Mouse (Mus musculus): ENCODE measurements around the gene Trim58.

Trim58 gene

DNA sequence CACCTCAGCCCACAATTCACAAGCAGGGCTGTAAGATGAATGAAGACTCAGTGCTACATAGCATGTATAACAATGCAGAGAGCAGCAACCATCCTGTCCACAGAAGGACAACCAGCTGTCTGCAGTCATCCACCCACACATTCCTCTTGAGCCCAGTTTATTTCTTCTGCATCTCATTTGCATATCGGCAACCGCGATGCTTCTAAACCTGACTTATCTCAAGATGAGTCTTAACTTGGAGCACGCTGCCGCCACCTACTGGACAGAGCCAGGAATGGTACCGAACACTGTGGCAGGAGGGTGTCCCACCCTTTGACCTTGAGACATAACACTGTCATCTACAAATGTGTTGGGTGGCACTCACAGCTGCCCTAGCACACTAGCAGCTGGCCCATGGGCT is 3.1 kb downstream of the Trim58 start:
- DNase-seq (ENCODE audit: low spot score in 2 of 2), result peak; percentile 34 to 48

DNA sequence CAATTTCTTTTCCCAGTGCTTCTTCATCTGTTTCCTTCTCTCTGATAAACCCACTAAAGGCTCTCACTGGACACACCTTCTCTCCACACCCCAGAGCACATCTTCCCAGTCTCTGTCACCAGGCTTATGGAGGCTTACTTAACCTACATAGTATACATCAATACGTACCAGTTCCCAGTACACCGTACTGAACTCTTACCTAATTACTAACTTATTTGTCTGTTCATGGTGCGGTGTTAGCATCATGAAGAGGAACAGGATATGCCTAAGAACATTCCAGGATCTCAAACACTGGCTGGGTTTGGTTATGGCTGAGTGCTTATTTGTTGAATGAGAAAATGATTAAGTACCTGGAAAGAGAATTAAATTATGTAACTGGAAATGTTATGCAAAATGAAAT is 14.9 kb downstream of the Trim58 start:
- DNase-seq (ENCODE audit: low spot score in 2 of 2), result no peak

- DNase-seq (ENCODE audit: low spot score in 2 of 2), result no peak
Measured at GRCm38 (mm10) chr11:58658596-58658995, 18.3 kb downstream of the Trim58 start, which contains the start of gene Olfr322. Gene Olfr322 (plus strand): TSS chr11:58658782.

- DNase-seq (ENCODE audit: low spot score in 2 of 2), result no peak
Measured at GRCm38 (mm10) chr11:58669252-58669651, 29.0 kb downstream of the Trim58 start.

DNA sequence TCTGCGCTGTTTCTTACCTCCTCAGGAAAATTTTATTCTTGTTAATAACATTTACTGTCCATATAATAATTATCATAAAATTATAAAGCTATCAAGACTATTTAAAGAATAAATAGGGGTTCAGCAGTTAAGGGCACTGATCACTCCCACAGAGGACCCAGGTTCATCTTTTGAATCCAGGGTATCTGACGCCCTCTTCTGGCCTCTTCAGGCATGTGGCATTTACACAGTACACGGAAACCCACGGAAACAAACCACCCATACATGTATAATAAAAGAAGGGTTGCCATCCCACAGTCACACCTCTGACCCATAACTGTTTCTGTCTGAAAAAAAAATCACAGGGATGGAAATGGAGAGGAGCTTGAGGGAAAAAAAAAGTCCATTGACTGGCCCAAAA is 31.6 kb downstream of the Trim58 start:
- DNase-seq (ENCODE audit: low spot score in 2 of 2), result no peak

DNA sequence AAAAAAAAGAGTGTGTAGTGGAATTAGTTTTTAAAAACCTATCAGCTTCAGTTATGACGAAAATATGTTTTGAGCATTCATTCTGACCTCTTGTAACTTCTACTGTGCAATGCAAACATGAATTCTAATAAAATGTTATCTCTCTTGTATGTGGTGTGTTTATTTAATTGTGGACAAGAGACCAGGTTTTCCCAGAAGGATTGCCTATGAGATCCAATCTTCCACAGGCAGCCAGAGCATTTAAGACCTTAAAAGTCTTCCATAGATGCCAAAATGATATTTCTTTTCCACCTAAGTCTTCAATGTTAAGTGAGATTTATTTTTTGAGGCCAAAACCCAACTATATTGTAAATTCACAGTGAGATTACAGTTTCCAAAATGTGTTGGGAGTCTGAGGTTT is 40.5 kb downstream of the Trim58 start, which contains the start of gene Olfr320:
Olfr320 (plus strand) TSS at position 301 of the 400 bp plus-strand sequence.
- no peak for DNase-seq (ENCODE audit: low spot score in 2 of 2)

DNA sequence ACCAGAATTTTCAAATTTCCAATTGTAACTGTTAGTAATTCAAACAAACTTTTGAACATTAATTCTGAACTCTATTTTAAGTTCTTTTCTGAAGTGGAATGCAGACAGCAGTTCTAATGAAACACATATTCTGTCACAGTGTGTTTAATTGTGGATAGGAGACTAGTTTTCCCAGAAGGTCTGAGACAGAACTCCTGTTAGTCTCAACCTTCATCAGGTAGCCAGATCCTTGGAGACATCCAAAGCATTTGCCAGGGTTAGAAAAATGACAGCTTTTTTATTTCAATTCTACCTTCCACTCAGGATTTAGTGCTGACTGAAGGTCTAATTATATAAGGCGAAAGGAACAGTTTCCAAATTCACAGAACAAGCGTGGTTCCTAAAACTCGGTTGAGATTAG is 58.6 kb downstream of the Trim58 start, which contains the start of gene Olfr319:
Olfr319 (plus strand) TSS at position 301 of the 400 bp plus-strand sequence.
- DNase-seq (ENCODE audit: low spot score in 2 of 2), result no peak
